Mouse (Mus musculus) stomach, embryonic 14.5 days (tissue): ENCODE results near the gene Setd7. TPM values are rescaled to one million over a fixed set of nuclear protein-coding genes. Genes with fewer than 3 reads are reported as not detected.
A peak's percentile ranks its signal among the peaks of the same experiment; 100 is the strongest.

ENCODE experiments used
- ATAC-seq: fragments of 200-750 bp; cut with Nextera tagmentation; 2 replicates; pipeline ENCODE4 v1.8.0; 2017; ENCODE audit warnings: low read depth, moderate TSS enrichment; ENCODE audit not compliant: insufficient number of reproducible peaks, insufficient read depth, low FRiP score
- H3K27ac ChIP-seq: fragments of 300-500 bp; sonication (generic); 2 replicates; pipeline ENCODE4 v1.5.1; 2014; ENCODE audit warnings: mild to moderate bottlenecking, low read length, moderate library complexity, mixed read lengths
- H3K27me3 ChIP-seq: fragments of 300-500 bp; sonication (generic); 2 replicates; pipeline ENCODE4 v1.6.1; 2014; ENCODE audit warnings: low read length, control low read depth, mixed read lengths; ENCODE audit not compliant: control insufficient read depth, insufficient read depth
- H3K36me3 ChIP-seq: fragments of 300-500 bp; sonication (generic); 2 replicates; pipeline ENCODE4 v1.6.1; 2014; ENCODE audit warnings: mild to moderate bottlenecking, control low read depth, low read length, moderate library complexity, mixed read lengths; ENCODE audit not compliant: control insufficient read depth, insufficient read depth
- H3K4me1 ChIP-seq: fragments of 300-500 bp; sonication (generic); 2 replicates; pipeline ENCODE4 v1.6.1; 2014; ENCODE audit warnings: low read length, control low read depth, mixed read lengths; ENCODE audit not compliant: control insufficient read depth, insufficient read depth
- H3K4me2 ChIP-seq: fragments of 300-500 bp; sonication (generic); replicated peaks from 2 replicates; pipeline ENCODE4 v1.6.1; 2014; ENCODE audit warnings: low read depth, low read length, control low read depth
- H3K4me3 ChIP-seq: fragments of 300-500 bp; sonication (generic); 2 replicates; pipeline ENCODE4 v1.5.1; 2014; ENCODE audit warnings: low read depth, low read length, control low read depth
- H3K9ac ChIP-seq: fragments of 300-500 bp; sonication (generic); replicated peaks from 2 replicates; pipeline ENCODE4 v1.6.1; 2014; ENCODE audit warnings: low read depth, mild to moderate bottlenecking, control low read depth, low read length, moderate library complexity, mixed read lengths
- H3K9me3 ChIP-seq: fragments of 300-500 bp; sonication (generic); 2 replicates; pipeline ENCODE4 v1.6.1; 2016; ENCODE audit warnings: low read depth, low read length, control low read depth; ENCODE audit not compliant: control insufficient read depth
- WGBS: fragments of 180-500 bp; shearing (Covaris S2); extraction: QIAGEN DNeasy Blood & Tissue Kit; methylation state at CpG from one replicate; pipeline ENCODE4 v1.1.7; 2014; 5-methylcytosine and 5-hydroxymethylcytosine counted together
- polyA plus RNA-seq: library from polyadenylated mRNA; unstranded; fragments of >200 nt; fragmentation: Nextera tagmentation; extraction: Ambion mirVana; gene quantifications from 2 replicates; pipeline ENCODE4 v1.2.1, GENCODE M21; 2014

Setd7 gene
- polyA plus RNA-seq, 1 experiment from 2014 or later, result 8.5 TPM

DNA sequence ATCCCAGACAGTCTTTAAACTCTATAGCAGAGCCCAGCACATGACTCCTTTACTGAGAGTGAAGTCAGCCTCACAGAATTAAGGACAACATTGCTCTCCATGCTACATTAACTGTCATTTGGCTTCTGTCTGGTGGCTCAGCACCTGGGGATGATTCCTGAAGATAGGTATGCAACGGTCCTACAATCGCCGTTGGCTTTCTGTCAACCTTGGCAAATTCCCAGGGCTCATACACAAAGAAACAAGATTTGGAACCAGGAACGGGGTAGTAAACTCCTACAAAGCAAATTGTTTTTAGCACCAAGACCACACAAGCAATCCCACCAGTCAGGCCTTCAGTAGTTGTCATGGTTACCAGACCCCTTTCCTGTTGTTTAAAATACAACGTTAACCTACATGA is 27.1 kb downstream of the Setd7 start:
- H3K4me2 ChIP-seq, result no peak overlapping the region
- no peaks in the 10 kb centered on the region for H3K27me3 ChIP-seq
- ATAC-seq, result no peak
- no peak overlapping the region for H3K9ac ChIP-seq
- peaks cover 33% of the 10 kb centered on the region for H3K36me3 ChIP-seq
- no peak overlapping the region for H3K4me3 ChIP-seq
- H3K9me3 ChIP-seq, result no peaks in the 10 kb centered on the region
- peaks cover 18% of the 10 kb centered on the region for H3K4me1 ChIP-seq
- 76% methylated on average over 5 of the region's 5 CpGs for WGBS
- H3K27ac ChIP-seq, result no peak overlapping the region

GRCm38 (mm10) chr3:51532282-51532620 is 28.4 kb downstream of the Setd7 start:
- Histone ChIP-seq H3K36me3 (peaks cover 34% of the 10 kb centered on the region), H3K4me1 (peaks cover 18% of the 10 kb centered on the region), H3K4me3 (no peak overlapping the region), H3K27ac (peak overlapping the region; percentile 83), H3K9me3 (no peaks in the 10 kb centered on the region), H3K27me3 (no peaks in the 10 kb centered on the region), H3K9ac (no peak overlapping the region; the same call in 1 of the 2 replicates), H3K4me2 (no peak overlapping the region)
- 25% methylated on average over 5 of the region's 5 CpGs for WGBS
- no peak; the same call in 1 of the 2 replicates for ATAC-seq

DNA sequence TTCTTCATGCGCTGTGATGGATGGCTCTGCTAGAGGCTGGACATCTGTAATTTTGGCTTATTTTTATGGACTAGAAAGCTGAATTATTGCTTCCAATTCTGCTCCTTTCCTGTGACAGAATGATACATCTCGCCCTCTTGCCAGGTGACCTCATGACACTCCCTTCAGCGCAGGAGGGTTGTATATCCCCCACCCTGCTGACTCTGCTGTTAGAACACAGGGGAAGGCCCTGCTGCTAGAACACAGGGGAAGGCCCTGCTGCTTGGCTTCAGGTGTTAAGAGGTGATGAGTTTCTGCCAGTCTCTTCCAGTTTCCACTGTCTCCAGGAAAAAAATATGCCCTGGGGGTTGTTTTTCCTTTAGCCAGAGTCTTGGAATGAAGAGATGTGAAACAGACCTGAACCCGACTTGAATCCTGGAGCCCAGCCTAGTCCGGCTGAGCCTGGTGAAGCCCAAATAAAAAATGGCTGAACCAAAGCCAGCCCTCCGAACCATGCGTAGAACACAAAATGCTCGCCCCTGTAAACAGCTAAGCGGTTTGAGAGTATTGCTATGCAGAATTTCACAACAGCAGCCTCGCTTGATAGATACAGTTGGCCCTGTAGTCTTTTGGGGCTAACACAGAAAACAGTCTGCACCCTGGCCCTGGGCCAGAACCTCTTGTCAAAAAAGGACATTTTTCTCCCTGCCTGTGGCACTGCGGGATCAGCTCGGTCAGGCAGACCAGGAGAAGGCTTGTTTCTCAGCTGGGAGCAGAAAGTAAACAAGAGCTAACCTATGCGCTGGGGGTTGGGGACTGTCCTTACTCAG is 29.0 kb downstream of the Setd7 start:
- Histone ChIP-seq H3K9me3 (no peaks in the 10 kb centered on the region), H3K27ac (peak overlapping the region; percentile 83), H3K4me2 (no peak overlapping the region), H3K4me3 (no peak overlapping the region), H3K9ac (no peak overlapping the region), H3K36me3 (peaks cover 39% of the 10 kb centered on the region), H3K27me3 (no peaks in the 10 kb centered on the region), H3K4me1 (peaks cover 18% of the 10 kb centered on the region)
- peak; percentile 88 for ATAC-seq
- WGBS, result 35% methylated on average over 13 of the region's 13 CpGs

DNA sequence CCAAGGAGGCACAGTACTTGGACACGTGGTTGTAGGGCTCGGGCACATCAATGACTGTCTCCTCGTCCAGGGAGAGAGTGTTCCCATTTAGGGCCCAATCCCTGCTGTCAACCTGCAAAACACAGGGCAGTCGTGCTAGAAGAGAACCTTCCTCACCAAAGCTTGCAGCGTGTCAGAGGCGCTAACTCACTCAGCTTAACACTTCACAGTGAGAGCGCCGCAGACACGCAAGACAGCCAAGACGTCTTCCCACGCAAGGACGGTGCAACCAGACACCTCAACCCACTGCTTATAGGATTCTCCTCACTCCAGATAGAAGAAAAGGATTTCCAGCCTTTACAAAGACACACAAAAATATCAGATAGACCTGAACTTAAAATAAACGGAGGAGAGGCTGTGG is 33.8 kb downstream of the Setd7 start:
- H3K9me3 ChIP-seq, result no peaks in the 10 kb centered on the region
- H3K4me3 ChIP-seq, result no peak overlapping the region
- no peak overlapping the region for H3K4me2 ChIP-seq
- ATAC-seq, result no peak
- peaks cover 9% of the 10 kb centered on the region; the same call in 1 of the 2 replicates for H3K4me1 ChIP-seq
- 87% methylated on average over 13 of the region's 13 CpGs for WGBS
- H3K36me3 ChIP-seq, result peaks cover 39% of the 10 kb centered on the region
- H3K27me3 ChIP-seq, result no peaks in the 10 kb centered on the region
- H3K9ac ChIP-seq, result no peak overlapping the region
- no peak overlapping the region for H3K27ac ChIP-seq

- H3K9ac ChIP-seq, result no peak overlapping the region
- no peaks in the 10 kb centered on the region for H3K9me3 ChIP-seq
- H3K4me1 ChIP-seq, result no peaks in the 10 kb centered on the region
- H3K4me3 ChIP-seq, result no peak overlapping the region
- no peaks in the 10 kb centered on the region for H3K27me3 ChIP-seq
- 86% methylated on average over 16 of the region's 16 CpGs for WGBS
- no peak overlapping the region for H3K4me2 ChIP-seq
- ATAC-seq, result no peak
- no peak overlapping the region for H3K27ac ChIP-seq
- peaks cover 47% of the 10 kb centered on the region for H3K36me3 ChIP-seq
Measured at GRCm38 (mm10) chr3:51525186-51525785, 35.4 kb downstream of the Setd7 start.

- Histone ChIP-seq H3K36me3 (peaks cover 41% of the 10 kb centered on the region), H3K4me3 (no peak overlapping the region), H3K4me2 (no peak overlapping the region), H3K9ac (no peak overlapping the region), H3K4me1 (no peaks in the 10 kb centered on the region), H3K27ac (no peak overlapping the region), H3K27me3 (no peaks in the 10 kb centered on the region), H3K9me3 (no peaks in the 10 kb centered on the region)
- no peak for ATAC-seq
- WGBS, result 91% methylated on average over 14 of the region's 14 CpGs
Measured at GRCm38 (mm10) chr3:51521262-51521661, 39.4 kb downstream of the Setd7 start.

DNA sequence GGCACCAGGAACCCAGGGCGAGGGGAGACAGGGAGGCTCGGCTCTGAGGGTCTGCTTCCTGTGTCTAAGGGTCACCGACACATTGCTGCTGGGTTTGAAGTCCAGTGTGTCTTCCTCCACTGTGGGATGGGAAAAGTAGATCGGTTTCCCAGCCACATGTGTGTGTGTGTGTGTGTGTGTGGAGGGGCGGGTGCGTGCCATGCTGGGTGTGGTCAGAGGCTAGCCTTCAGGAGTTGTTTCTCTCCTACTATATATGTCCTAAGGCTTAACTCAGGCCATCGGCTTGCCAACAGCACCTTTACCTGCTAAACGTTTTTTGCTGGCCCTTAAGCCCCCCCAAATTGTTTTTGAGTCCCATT is 41.9 kb downstream of the Setd7 start:
- ATAC-seq, result 0 out of 2 replicates have a peak, but pooled peaks have one; percentile 37
- Histone ChIP-seq H3K4me3 (no peak overlapping the region), H3K27ac (no peak overlapping the region), H3K4me1 (no peaks in the 10 kb centered on the region), H3K9ac (no peak overlapping the region), H3K4me2 (no peak overlapping the region), H3K9me3 (no peaks in the 10 kb centered on the region), H3K36me3 (peaks cover 32% of the 10 kb centered on the region), H3K27me3 (no peaks in the 10 kb centered on the region)
- WGBS, result 60% methylated on average over 8 of the region's 8 CpGs

DNA sequence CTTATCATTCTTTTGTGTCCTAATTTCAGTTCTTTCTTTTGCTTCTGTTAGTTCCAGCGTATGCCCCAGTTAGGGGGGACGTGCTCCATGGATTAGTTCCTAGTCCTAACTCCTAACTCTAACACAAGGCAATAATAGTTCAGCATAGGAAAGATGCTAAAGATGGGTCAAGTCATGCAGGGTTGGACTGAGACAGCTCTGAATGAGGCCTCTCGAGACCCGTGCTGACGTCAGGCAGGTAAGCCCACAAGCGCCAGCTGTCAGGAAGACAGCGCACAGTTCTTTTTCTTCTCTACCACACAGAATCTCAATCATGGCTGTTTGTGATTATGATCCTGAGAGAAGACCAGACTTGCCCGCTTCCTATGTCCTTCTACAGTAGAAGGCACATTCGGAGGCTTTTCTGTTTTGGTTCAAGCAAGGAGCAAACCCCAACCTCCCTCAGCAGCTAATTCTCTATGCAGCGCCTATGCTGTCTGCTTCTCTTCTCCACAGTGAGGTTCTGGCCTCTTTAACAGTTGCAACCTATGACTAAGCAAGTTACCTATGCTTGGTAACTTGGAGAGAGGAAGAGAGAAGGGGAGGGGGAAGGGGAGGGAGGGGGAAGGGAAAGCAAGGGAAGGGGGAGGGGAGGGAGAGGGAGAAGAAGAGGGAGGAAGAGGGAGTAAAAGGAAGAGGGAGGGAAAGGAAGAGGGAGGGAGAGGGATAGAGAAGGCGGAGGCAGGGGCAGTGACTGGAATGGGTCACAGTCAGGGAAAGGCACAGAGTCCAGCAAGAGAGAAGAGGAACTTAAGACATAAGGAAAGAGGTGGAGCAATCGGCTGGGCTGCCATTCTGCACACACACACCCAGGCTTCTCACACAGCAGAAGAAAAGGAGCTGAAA is 42.6 kb downstream of the Setd7 start:
- no peaks in the 10 kb centered on the region for H3K9me3 ChIP-seq
- ATAC-seq, result peak; percentile 49; the same call in 1 of the 2 replicates
- peak overlapping the region; percentile 44; the same call in 1 of the 2 replicates for H3K27ac ChIP-seq
- no peaks in the 10 kb centered on the region for H3K27me3 ChIP-seq
- no peak overlapping the region for H3K9ac ChIP-seq
- no peak overlapping the region for H3K4me3 ChIP-seq
- peaks cover 28% of the 10 kb centered on the region for H3K36me3 ChIP-seq
- WGBS, result 71% methylated on average over 12 of the region's 12 CpGs
- no peak overlapping the region for H3K4me2 ChIP-seq
- no peaks in the 10 kb centered on the region for H3K4me1 ChIP-seq
